Mouse (Mus musculus) spleen, postnatal 4 days (tissue): ENCODE measurements at regions not wholly inside any gene's neighbourhood (a gene's known extent, or its start where the extent isn't known, plus 50 kb on each side); places are given as distances from the start of the nearest gene placed in this dataset.
"Not testable (repeated sequence)": the region's sequence is repeated elsewhere in the genome, so short reads cannot be mapped to it uniquely, and the experiment has no call there.

Source experiments
- DNase-seq, 2 experiments: peaks; one replicate each; pipeline ENCODE4 v3.0.0; 2022; ENCODE audit warnings: low spot score in 2 of 2

- DNase-seq = no peak
These were observed 121.4 kb upstream of the Slc1a3 start for GRCm38 (mm10) chr15:8831720-8832620.

GRCm38 (mm10) chr15:8824861-8825260 lies 114.3 kb upstream of the Slc1a3 start:
- DNase-seq = no peak

- not testable (repeated sequence) for DNase-seq
These were observed 112.2 kb upstream of the Slc1a3 start for GRCm38 (mm10) chr15:8822795-8823194.

GRCm38 (mm10) chr15:8817542-8817941 lies 107.0 kb upstream of the Slc1a3 start:
- DNase-seq = no peak

GRCm38 (mm10) chr15:8816501-8817368 lies 106.2 kb upstream of the Slc1a3 start:
- DNase-seq = no peak

- DNase-seq = no peak
These were observed 105.4 kb upstream of the Slc1a3 start for GRCm38 (mm10) chr15:8815958-8816357.

- no peak for DNase-seq
These were observed 104.7 kb upstream of the Slc1a3 start for GRCm38 (mm10) chr15:8815277-8815676.

- no peak for DNase-seq
These were observed 95.8 kb upstream of the Slc1a3 start for GRCm38 (mm10) chr15:8806354-8806753.

- DNase-seq = not testable (repeated sequence)
These were observed 95.0 kb upstream of the Slc1a3 start for GRCm38 (mm10) chr15:8805565-8805964.

GRCm38 (mm10) chr15:8802058-8802457 lies 91.5 kb upstream of the Slc1a3 start:
- DNase-seq = no peak

- DNase-seq = no peak
These were observed 86.5 kb upstream of the Slc1a3 start for GRCm38 (mm10) chr15:8797015-8797414.

GRCm38 (mm10) chr15:8792106-8792505 lies 81.5 kb upstream of the Slc1a3 start:
- no peak for DNase-seq

- DNase-seq = no peak
These were observed 79.4 kb upstream of the Slc1a3 start for GRCm38 (mm10) chr15:8789924-8790323.

- no peak for DNase-seq
These were observed 78.4 kb upstream of the Slc1a3 start for GRCm38 (mm10) chr15:8789000-8789399.

- no peak for DNase-seq
These were observed 75.0 kb upstream of the Slc1a3 start for GRCm38 (mm10) chr15:8785537-8785936.

- no peak for DNase-seq
These were observed 73.0 kb upstream of the Slc1a3 start for GRCm38 (mm10) chr15:8783567-8783966.

GRCm38 (mm10) chr15:8783036-8783435 lies 72.5 kb upstream of the Slc1a3 start:
- no peak for DNase-seq

GRCm38 (mm10) chr15:8782131-8782507 lies 71.6 kb upstream of the Slc1a3 start:
- DNase-seq = no peak

GRCm38 (mm10) chr15:8781159-8782130 lies 70.9 kb upstream of the Slc1a3 start:
- DNase-seq = no peak

GRCm38 (mm10) chr15:8780371-8780866 lies 69.9 kb upstream of the Slc1a3 start:
- no peak for DNase-seq
